27 mouse cellular contexts compared by ENCODE assay signal in the genomic region with DNA sequence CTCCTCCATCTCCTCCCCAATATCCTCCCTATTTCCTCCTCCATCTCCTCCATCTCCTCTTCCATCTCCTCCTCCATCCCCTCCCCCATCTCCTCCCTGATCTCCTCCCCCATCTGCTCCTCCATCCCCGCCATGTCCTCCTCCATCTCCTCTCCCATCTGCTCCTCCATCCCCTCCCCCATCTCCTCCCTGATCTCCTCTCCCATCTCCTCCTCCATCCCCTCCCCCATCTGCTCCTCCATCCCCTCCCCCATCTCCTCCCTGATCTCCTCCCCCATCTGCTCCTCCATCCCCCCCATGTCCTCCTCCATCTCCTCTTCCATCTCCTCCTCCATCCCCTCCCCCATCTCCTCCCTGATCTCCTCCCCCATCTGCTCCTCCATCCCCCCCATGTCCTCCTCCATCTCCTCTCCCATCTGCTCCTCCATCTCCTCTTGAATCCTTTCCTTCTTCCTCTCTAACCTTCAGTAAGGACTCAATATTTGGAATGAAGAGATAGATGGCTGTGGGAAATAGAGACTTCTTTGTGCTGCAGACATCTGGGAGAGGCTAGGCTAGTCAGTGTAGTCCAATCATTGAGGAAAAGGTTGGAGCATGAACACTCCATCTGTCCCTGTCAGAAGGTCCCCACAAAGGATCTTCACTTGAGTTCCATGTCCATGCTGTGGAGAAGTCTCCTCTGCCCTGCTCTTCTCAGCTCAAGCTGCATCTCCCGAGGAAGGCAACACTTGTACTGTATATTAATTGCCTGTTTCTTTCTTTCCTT. TPM values are rescaled to one million over a fixed set of nuclear protein-coding genes. Genes with fewer than 3 reads are reported as not detected.
DNase-seq lines count a peak whose midpoint lies in the region; ATAC-seq and TF ChIP-seq lines count a peak whose summit lies in the region.
"Not testable (repeated sequence)": the region's sequence is repeated elsewhere in the genome, so short reads cannot be mapped to it uniquely, and the experiment has no call there.
"Had no signal": no experiment of that assay in that cellular context is flagged by ENCODE, and none has a peak within 500 bp of the region (broad histone marks: within the 10 kb centered on the region; RNA-seq: fewer than 3 reads in every experiment).

No protein-coding gene starts in this region.

- H3K4me1 ChIP-seq in forebrain, embryonic 14.5 days (ENCODE audit: control insufficient read depth, insufficient read depth, low read length), result peaks cover 22% of the 10 kb centered on the region
- H3K4me1 ChIP-seq in hindbrain, embryonic 14.5 days (replicated peaks; ENCODE audit: control insufficient read depth, insufficient read depth, low read length), result peaks cover 21% of the 10 kb centered on the region
- H3K4me1 ChIP-seq in midbrain, embryonic 14.5 days (ENCODE audit: control insufficient read depth, insufficient read depth, low read length), result not testable (repeated sequence)
- peaks cover 38% of the 10 kb centered on the region for H3K4me1 ChIP-seq in neural tube, embryonic 13.5 days (replicated peaks)

- WGBS in forebrain, embryonic 14.5 days, result 35% methylated on average over 2 of the region's 2 CpGs
- WGBS in hindbrain, embryonic 14.5 days, result 28% methylated on average over 2 of the region's 2 CpGs
- 35% methylated on average over 2 of the region's 2 CpGs for WGBS in midbrain, embryonic 14.5 days
- 39% methylated on average over 2 of the region's 2 CpGs for WGBS in neural tube, embryonic 13.5 days

- DNase-seq in cerebellum, postnatal 10 days, result peak; percentile 53 to 54
- not testable (repeated sequence) for DNase-seq in forebrain, embryonic 14.5 days (ENCODE audit: low spot score); layer of hippocampus, adult 2 months (ENCODE audit: low spot score in 2 of 2); midbrain, embryonic 14.5 days
- peak; percentile 28 for DNase-seq in hindbrain, embryonic 14.5 days (ENCODE audit: low spot score)

- H3K4me2 ChIP-seq in forebrain, embryonic 14.5 days (ENCODE audit: low read length), result peak overlapping the region; percentile 6; the same call in 1 of the 2 replicates
- H3K4me2 ChIP-seq in hindbrain, embryonic 14.5 days (replicated peaks); midbrain, embryonic 14.5 days (ENCODE audit: low read length); neural tube, embryonic 13.5 days: not testable (repeated sequence)

- not testable (repeated sequence) for H3K36me3 ChIP-seq in forebrain, embryonic 14.5 days (ENCODE audit: control insufficient read depth, insufficient read depth, low read length); hindbrain, embryonic 14.5 days (replicated peaks; ENCODE audit: control insufficient read depth, insufficient read depth); midbrain, embryonic 14.5 days (ENCODE audit: control insufficient read depth, insufficient read depth, low read length); neural tube, embryonic 13.5 days

- not testable (repeated sequence) for H3K27me3 ChIP-seq in forebrain, embryonic 14.5 days (replicated peaks; ENCODE audit: control insufficient read depth, insufficient read depth, low read length); hindbrain, embryonic 14.5 days (ENCODE audit: control insufficient read depth, insufficient read depth, low read length); midbrain, embryonic 14.5 days (ENCODE audit: control insufficient read depth, insufficient read depth, low read length); neural tube, embryonic 13.5 days

- H3K27ac ChIP-seq in forebrain, embryonic 14.5 days (ENCODE audit: low read depth, low read length), result peak overlapping the region; percentile 83
- peak overlapping the region; percentile 34 for H3K27ac ChIP-seq in hindbrain, embryonic 14.5 days
- H3K27ac ChIP-seq in layer of hippocampus, adult 2 months, result peak overlapping the region; percentile 85
- peak overlapping the region; percentile 72 for H3K27ac ChIP-seq in midbrain, embryonic 14.5 days (replicated peaks; ENCODE audit: low read depth, low read length)
- H3K27ac ChIP-seq in neural tube, embryonic 13.5 days (replicated peaks), result peak overlapping the region; percentile 65; the same call in 1 of the 2 replicates

- ATAC-seq in forebrain, embryonic 14.5 days, result peak; percentile 2; the same call in 1 of the 2 replicates
- peak; percentile 24 for ATAC-seq in frontal cortex, adult (ENCODE audit: low TSS enrichment)
- ATAC-seq in hindbrain, embryonic 14.5 days (ENCODE audit: low FRiP score); midbrain, embryonic 14.5 days (ENCODE audit: low FRiP score, low TSS enrichment); neural tube, embryonic 13.5 days (ENCODE audit: low read depth): not testable (repeated sequence)

- not testable (repeated sequence) for H3K4me3 ChIP-seq in forebrain, embryonic 14.5 days (ENCODE audit: low read depth, low read length); hindbrain, embryonic 14.5 days (replicated peaks; ENCODE audit: low read length); layer of hippocampus, adult 2 months; midbrain, embryonic 14.5 days (replicated peaks; ENCODE audit: low read depth, low read length); neural tube, embryonic 13.5 days

- H3K9ac ChIP-seq in forebrain, embryonic 14.5 days (ENCODE audit: low read length); hindbrain, embryonic 14.5 days; midbrain, embryonic 14.5 days (replicated peaks; ENCODE audit: low read length); neural tube, embryonic 13.5 days: not testable (repeated sequence)

- not testable (repeated sequence) for H3K9me3 ChIP-seq in forebrain, embryonic 14.5 days (replicated peaks; ENCODE audit: control insufficient read depth, low read length); hindbrain, embryonic 14.5 days (ENCODE audit: control insufficient read depth, low read length); midbrain, embryonic 14.5 days (ENCODE audit: control insufficient read depth, low read length); neural tube, embryonic 13.5 days

- not testable (repeated sequence) for TF ChIP-seq CTCF in layer of hippocampus, adult 2 months (conservative IDR thresholded peaks at IDR 0.05)

RNA-seq across cellular contexts. Expression of a gene that starts 10.4 kb away (rescaled TPM):
- 0.14 TPM in 1 of 2 replicates, not detected in the other for polyA plus RNA-seq in forebrain, embryonic 14.5 days (2014; fragmentation: Nextera tagmentation; extraction: Ambion mirVana)
- not detected in 2 replicates for polyA plus RNA-seq in hindbrain, embryonic 14.5 days (2014; fragmentation: Nextera tagmentation; extraction: Ambion mirVana)
- total RNA-seq in layer of hippocampus, adult 2 months (2021), result not detected
- not detected in 2 replicates for polyA plus RNA-seq in midbrain, embryonic 14.5 days (2014; fragmentation: Nextera tagmentation; extraction: Ambion mirVana)
- not detected in 2 replicates for polyA plus RNA-seq in neural tube, embryonic 13.5 days (2015; fragmentation: Nextera tagmentation; extraction: Ambion mirVana)
- total RNA-seq: adrenal gland, adult 18-20 months; adrenal gland, postnatal 14 days; CH12.LX; common myeloid progenitor, adult 5-6 weeks; gastrocnemius, adult 2 months; gastrocnemius, postnatal 25 days; granulocyte monocyte progenitor cell, adult 5-6 weeks; heart, adult 8-10 months; heart, postnatal 25 days had no signal
- polyA plus RNA-seq: activated CD4-positive, CD25-positive, alpha-beta regulatory T cell, adult 4 months; cerebellum, adult 2 months; embryonic facial prominence, embryonic 11.5 days; embryonic facial prominence, embryonic 15.5 days; erythroblast, embryonic 14.5 days; forebrain, embryonic 10.5 days; heart, embryonic 12.5 days; heart, embryonic 16.5 days; hindbrain, embryonic 11.5 days; intestine, embryonic 14.5 days; Patski had no signal

RNA-seq across cellular contexts. Expression of a gene that starts 25.5 kb away (rescaled TPM):
- polyA plus RNA-seq in forebrain, embryonic 14.5 days (2014; fragmentation: Nextera tagmentation; extraction: Ambion mirVana), result 248 and 319 TPM in 2 replicates
- 272 and 276 TPM in 2 replicates for polyA plus RNA-seq in hindbrain, embryonic 14.5 days (2014; fragmentation: Nextera tagmentation; extraction: Ambion mirVana)
- 100 to 1,000 TPM; 666 to 670 TPM for total RNA-seq in layer of hippocampus, adult 2 months (2021)
- polyA plus RNA-seq in midbrain, embryonic 14.5 days (2014; fragmentation: Nextera tagmentation; extraction: Ambion mirVana), result 304 and 345 TPM in 2 replicates
- 251 and 260 TPM in 2 replicates for polyA plus RNA-seq in neural tube, embryonic 13.5 days (2015; fragmentation: Nextera tagmentation; extraction: Ambion mirVana)

RNA-seq across cellular contexts. Expression of a gene that starts 52.4 kb away (rescaled TPM):
- 0.36 and 0.57 TPM in 2 replicates for polyA plus RNA-seq in forebrain, embryonic 14.5 days (2014; fragmentation: Nextera tagmentation; extraction: Ambion mirVana)
- 0.65 and 1.3 TPM in 2 replicates for polyA plus RNA-seq in hindbrain, embryonic 14.5 days (2014; fragmentation: Nextera tagmentation; extraction: Ambion mirVana)
- total RNA-seq in layer of hippocampus, adult 2 months (2021), result 1 to 10 TPM; 3.5 to 5.1 TPM
- 0.95 and 1.2 TPM in 2 replicates for polyA plus RNA-seq in midbrain, embryonic 14.5 days (2014; fragmentation: Nextera tagmentation; extraction: Ambion mirVana)
- 1.0 and 1.7 TPM in 2 replicates for polyA plus RNA-seq in neural tube, embryonic 13.5 days (2015; fragmentation: Nextera tagmentation; extraction: Ambion mirVana)
- total RNA-seq: common myeloid progenitor, adult 5-6 weeks had no signal

Comparison
In these comparisons a context has a peak if more than half of its experiments do, and no peak if none do; other contexts are left out.
1. H3K27ac ChIP-seq: peak in every context shown above with its lines; median percentile 85 in layer of hippocampus, adult 2 months; 83 in forebrain, embryonic 14.5 days; 72 in midbrain, embryonic 14.5 days; 65 in neural tube, embryonic 13.5 days; 34 in hindbrain, embryonic 14.5 days.